Mouse (Mus musculus) heart, postnatal 0 days (tissue): Measurements from ENCODE around the gene Grn. TPM values are rescaled to one million over a fixed set of nuclear protein-coding genes. Genes with fewer than 3 reads are reported as not detected.

Source experiments
- ATAC-seq: fragments of 200-750 bp; cut with Nextera tagmentation; 2 replicates; pipeline ENCODE4 v1.8.0; 2017; ENCODE audit warnings: low read depth, moderate number of reproducible peaks, moderate library complexity; ENCODE audit not compliant: insufficient read depth
- DNase-seq: peaks from one replicate; pipeline ENCODE4 v3.0.0-alpha.2; 2016; ENCODE audit warnings: low spot score
- H3K27ac ChIP-seq: fragments of 300-500 bp; sonication (generic); 2 replicates; pipeline ENCODE4 v1.5.1; 2014; ENCODE audit warnings: low read depth, mild to moderate bottlenecking
- H3K27me3 ChIP-seq: fragments of 300-500 bp; sonication (generic); 2 replicates; pipeline ENCODE4 v1.6.1; 2014; ENCODE audit warnings: low read length, mixed read lengths; ENCODE audit not compliant: control insufficient read depth, insufficient read depth
- H3K36me3 ChIP-seq: fragments of 300-500 bp; sonication (generic); replicated peaks from 2 replicates; pipeline ENCODE4 v1.6.1; 2014; ENCODE audit warnings: low read length, mixed read lengths; ENCODE audit not compliant: control insufficient read depth, insufficient read depth
- H3K4me1 ChIP-seq: fragments of 300-500 bp; sonication (generic); 2 replicates; pipeline ENCODE4 v1.6.1; 2014; ENCODE audit warnings: antibody characterized with exemption; ENCODE audit not compliant: control insufficient read depth, insufficient read depth
- H3K4me2 ChIP-seq: fragments of 300-500 bp; sonication (generic); 2 replicates; pipeline ENCODE4 v1.6.1; 2014; ENCODE audit warnings: low read depth, mild to moderate bottlenecking, low read length, moderate library complexity
- H3K4me3 ChIP-seq: fragments of 300-500 bp; sonication (generic); 2 replicates; pipeline ENCODE4 v1.5.1; 2014; ENCODE audit warnings: low read depth, low read length
- H3K9ac ChIP-seq: fragments of 300-500 bp; sonication (generic); replicated peaks from 2 replicates; pipeline ENCODE4 v1.6.1; 2014; ENCODE audit warnings: low read depth, low read length, mixed read lengths
- H3K9me3 ChIP-seq: fragments of 300-500 bp; sonication (generic); replicated peaks from 2 replicates; pipeline ENCODE4 v1.6.1; 2016; ENCODE audit warnings: low read length; ENCODE audit not compliant: control insufficient read depth
- CTCF ChIP-seq: IDR thresholded peaks from 2 replicates; pipeline ENCODE4 v1.5.1; 2016; ENCODE audit warnings: antibody characterized with exemption, control low read depth, low read depth
- EP300 ChIP-seq: IDR thresholded peaks from 2 replicates; pipeline ENCODE4 v1.6.1; 2016; ENCODE audit warnings: antibody characterized with exemption, low read depth
- WGBS: fragments of 180-500 bp; shearing (Covaris S2); extraction: QIAGEN DNeasy Blood & Tissue Kit; methylation state at CpG from one replicate; pipeline ENCODE4 v1.1.7; 2014; 5-methylcytosine and 5-hydroxymethylcytosine counted together
- polyA plus RNA-seq: library from polyadenylated mRNA; unstranded; fragments of >200 nt; fragmentation: Nextera tagmentation; extraction: Ambion mirVana; gene quantifications from 2 replicates; pipeline ENCODE4 v1.2.1, GENCODE M21; 2015
- total RNA-seq: library from RNA; depleted of rRNA; stranded (reverse); fragments of >200 nt; gene quantifications from 2 replicates; pipeline ENCODE4 v1.2.3, GENCODE M21; 2014; ENCODE audit warnings: low replicate concordance

Gene Grn
- total and polyA plus RNA-seq, 2 experiments from 2014 or later = 134 to 176 TPM

GRCm38 (mm10) chr11:102445891-102446361 is 15.8 kb downstream of the Grn start:
- Histone ChIP-seq H3K4me1 (peaks cover 40% of the 10 kb centered on the region), H3K9me3 (no peaks in the 10 kb centered on the region), H3K36me3 (peaks cover 7% of the 10 kb centered on the region; the same call in 1 of the 2 replicates), H3K4me2 (peak overlapping the region; percentile 91), H3K27me3 (0 out of 2 replicates have a peak, but pooled peaks cover 7% of the 10 kb centered on the region), H3K27ac (peak overlapping the region; percentile 84), H3K4me3 (peak overlapping the region; percentile 80), H3K9ac (no peak overlapping the region)
- no peak for TF ChIP-seq CTCF
- TF ChIP-seq EP300 = 0 out of 2 replicates have a peak, but pooled peaks have one; percentile 53
- 14% methylated on average over 7 of the region's 7 CpGs for WGBS
- peak; percentile 47 for ATAC-seq
- peak; percentile 74 for DNase-seq

- ATAC-seq = peak; percentile 19; the same call in 1 of the 2 replicates
- H3K4me1 ChIP-seq = peaks cover 40% of the 10 kb centered on the region
- H3K27ac ChIP-seq = peak overlapping the region; percentile 84
- peak overlapping the region; percentile 80 for H3K4me3 ChIP-seq
- peak overlapping the region; percentile 91 for H3K4me2 ChIP-seq
- no peak for DNase-seq
- H3K9ac ChIP-seq = peak overlapping the region; percentile 77
- peaks cover 4% of the 10 kb centered on the region; the same call in 1 of the 2 replicates for H3K36me3 ChIP-seq
- 0 out of 2 replicates have a peak, but pooled peaks cover 7% of the 10 kb centered on the region for H3K27me3 ChIP-seq
- TF ChIP-seq CTCF (no peak), EP300 (no peak)
- 1% methylated on average over 46 of the region's 49 CpGs for WGBS
- no peaks in the 10 kb centered on the region for H3K9me3 ChIP-seq
Observed at GRCm38 (mm10) chr11:102446581-102447461, 16.7 kb downstream of the Grn start.

- WGBS = under 1% methylated on average over 40 of the region's 40 CpGs
- DNase-seq = peak; percentile 43
- peaks cover 40% of the 10 kb centered on the region for H3K4me1 ChIP-seq
Observed at GRCm38 (mm10) chr11:102447497-102447896, 17.4 kb downstream of the Grn start, which contains the start of gene Fam171a2. Gene Fam171a2, minus strand, starts transcription at chr11:102447682.

GRCm38 (mm10) chr11:102448327-102448726 is 18.2 kb downstream of the Grn start:
- Histone ChIP-seq H3K9ac (no peak overlapping the region), H3K4me2 (no peak overlapping the region; the same call in 1 of the 2 replicates), H3K9me3 (no peaks in the 10 kb centered on the region), H3K4me1 (peaks cover 40% of the 10 kb centered on the region), H3K27me3 (0 out of 2 replicates have a peak, but pooled peaks cover 7% of the 10 kb centered on the region), H3K27ac (no peak overlapping the region), H3K4me3 (no peak overlapping the region), H3K36me3 (no peaks in the 10 kb centered on the region)
- no peak for ATAC-seq
- 18% methylated on average over 8 of the region's 8 CpGs for WGBS
- no peak for DNase-seq
- TF ChIP-seq EP300 (no peak), CTCF (no peak)

More at GRCm38 (mm10) chr11:102447497-102447896, 17.4 kb downstream of the Grn start, which contains the start of gene Fam171a2:
- Histone ChIP-seq H3K4me2 (peak within 1 kb of the TSS; percentile 91), H3K9me3 (no peaks in the 10 kb centered on the region), H3K36me3 (peaks cover 4% of the 10 kb centered on the region; the same call in 1 of the 2 replicates), H3K4me3 (peak within 1 kb of the TSS; percentile 80), H3K9ac (peak within 1 kb of the TSS; percentile 77), H3K27me3 (0 out of 2 replicates have a peak, but pooled peaks cover 7% of the 10 kb centered on the region), H3K27ac (peak within 1 kb of the TSS; percentile 84)
- ATAC-seq = peak; percentile 64
- peak; percentile 55 for TF ChIP-seq CTCF
- TF ChIP-seq EP300 = no peak

- Histone ChIP-seq H3K27me3 (0 out of 2 replicates have a peak, but pooled peaks cover 7% of the 10 kb centered on the region), H3K9ac (no peak overlapping the region), H3K27ac (no peak overlapping the region), H3K9me3 (no peaks in the 10 kb centered on the region), H3K36me3 (no peaks in the 10 kb centered on the region), H3K4me3 (no peak overlapping the region), H3K4me1 (peaks cover 34% of the 10 kb centered on the region), H3K4me2 (no peak overlapping the region)
- WGBS = 47% methylated on average over 17 of the region's 17 CpGs
- ATAC-seq (no peak), DNase-seq (no peak)
- TF ChIP-seq EP300 = no peak
- TF ChIP-seq CTCF = no peak
Observed at GRCm38 (mm10) chr11:102449043-102450008, 19.2 kb downstream of the Grn start.
